Mouse (Mus musculus): ENCODE results near the gene Calr4. TPM values are rescaled to one million over a fixed set of nuclear protein-coding genes. Genes with fewer than 3 reads are reported as not detected.

Gene Calr4
- polyA plus RNA-seq, 1 experiment from 2014 or later, result 0.13 TPM

- DNase-seq (ENCODE audit: low spot score), result peak; percentile 35
Measured at GRCm38 (mm10) chr4:109273586-109274240, 39.4 kb downstream of the Calr4 start.

GRCm38 (mm10) chr4:109279689-109280458 is 45.6 kb downstream of the Calr4 start, which contains the start of gene Eps15:
Eps15 (plus strand) TSS chr4:109280268.
- peak; percentile 91 for DNase-seq (ENCODE audit: low spot score)

GRCm38 (mm10) chr4:109280459-109281160 is 46.3 kb downstream of the Calr4 start:
- DNase-seq (ENCODE audit: low spot score), result peak; percentile 35

- DNase-seq (ENCODE audit: low spot score), result no peak
Measured at GRCm38 (mm10) chr4:109281161-109281560, 46.9 kb downstream of the Calr4 start.

GRCm38 (mm10) chr4:109281946-109282345 is 47.7 kb downstream of the Calr4 start:
- DNase-seq (ENCODE audit: low spot score), result no peak

- no peak for DNase-seq (ENCODE audit: low spot score)
Measured at GRCm38 (mm10) chr4:109294629-109295028, 60.3 kb downstream of the Calr4 start.

GRCm38 (mm10) chr4:109296510-109296909 is 62.2 kb downstream of the Calr4 start:
- no peak for DNase-seq (ENCODE audit: low spot score)

GRCm38 (mm10) chr4:109299136-109299535 is 64.9 kb downstream of the Calr4 start:
- no peak for DNase-seq (ENCODE audit: low spot score)

Other genes starting within 250 kb of the Calr4 start
- gene Nrd1, start 233.8 kb upstream of the Calr4 start, polyA plus RNA-seq (2015; fragmentation: Nextera tagmentation; extraction: Ambion mirVana), result 42.1 and 52.5 TPM in 2 replicates
- gene Osbpl9, start 32.2 kb upstream of the Calr4 start, polyA plus RNA-seq (2015; fragmentation: Nextera tagmentation; extraction: Ambion mirVana), result 64.4 and 65.7 TPM in 2 replicates
- 49.2 and 53.7 TPM in 2 replicates for gene Eps15, start 45.8 kb downstream of the Calr4 start, polyA plus RNA-seq (2015; fragmentation: Nextera tagmentation; extraction: Ambion mirVana)
- 4.2 and 4.3 TPM in 2 replicates for gene Ttc39a, start 172.1 kb downstream of the Calr4 start, polyA plus RNA-seq (2015; fragmentation: Nextera tagmentation; extraction: Ambion mirVana)

All from thymus, postnatal 0 days (tissue).